Mouse (Mus musculus) testis, adult 2 months (tissue): ENCODE results near the gene Gm45021. TPM values are rescaled to one million over a fixed set of nuclear protein-coding genes. Genes with fewer than 3 reads are reported as not detected.

Experiments used
- H3K27ac ChIP-seq: fragments of 200-500 bp; 2 replicates; pipeline ENCODE4 v1.5.1; 2012; ENCODE audit warnings: low read depth, low read length; ENCODE audit not compliant: control insufficient read depth, insufficient read depth
- H3K27me3 ChIP-seq: fragments of 200-500 bp; 2 replicates; pipeline ENCODE4 v1.6.1; 2012; ENCODE audit warnings: mild to moderate bottlenecking, low read length, moderate library complexity; ENCODE audit not compliant: control insufficient read depth, insufficient read depth
- H3K36me3 ChIP-seq: fragments of 200-500 bp; 2 replicates; pipeline ENCODE4 v1.6.1; 2012; ENCODE audit warnings: mild to moderate bottlenecking, low read length; ENCODE audit not compliant: control insufficient read depth, insufficient read depth
- H3K4me1 ChIP-seq: fragments of 200-500 bp; 2 replicates; pipeline ENCODE4 v1.6.1; 2012; ENCODE audit warnings: low read length; ENCODE audit not compliant: control insufficient read depth, insufficient read depth
- H3K4me3 ChIP-seq: fragments of 200-500 bp; 2 replicates; pipeline ENCODE4 v1.5.1; 2012; ENCODE audit warnings: low read depth, mild to moderate bottlenecking, low read length, moderate library complexity, mixed read lengths; ENCODE audit not compliant: control insufficient read depth
- CTCF ChIP-seq: fragments of 200-500 bp; IDR thresholded peaks from 2 replicates; pipeline ENCODE4 v1.5.1; 2012; ENCODE audit warnings: low read depth, mild to moderate bottlenecking, inconsistent platforms, low read length, moderate library complexity; ENCODE audit not compliant: control insufficient read depth, insufficient read depth, insufficient replicate concordance
- POLR2A ChIP-seq: fragments of 200-500 bp; IDR thresholded peaks from 2 replicates; pipeline ENCODE4 v1.6.1; 2012; ENCODE audit warnings: low read depth, mild to moderate bottlenecking, inconsistent platforms, low read length, moderate library complexity; ENCODE audit not compliant: control insufficient read depth
- polyA plus RNA-seq: library from polyadenylated mRNA; depleted of rRNA; stranded (reverse); fragments of >200 nt; gene quantifications from 2 replicates; pipeline ENCODE4 v1.2.3, GENCODE M21; 2012; rRNA removed

The Gm45021 gene
- polyA plus RNA-seq, result not detected in 2 replicates

DNA sequence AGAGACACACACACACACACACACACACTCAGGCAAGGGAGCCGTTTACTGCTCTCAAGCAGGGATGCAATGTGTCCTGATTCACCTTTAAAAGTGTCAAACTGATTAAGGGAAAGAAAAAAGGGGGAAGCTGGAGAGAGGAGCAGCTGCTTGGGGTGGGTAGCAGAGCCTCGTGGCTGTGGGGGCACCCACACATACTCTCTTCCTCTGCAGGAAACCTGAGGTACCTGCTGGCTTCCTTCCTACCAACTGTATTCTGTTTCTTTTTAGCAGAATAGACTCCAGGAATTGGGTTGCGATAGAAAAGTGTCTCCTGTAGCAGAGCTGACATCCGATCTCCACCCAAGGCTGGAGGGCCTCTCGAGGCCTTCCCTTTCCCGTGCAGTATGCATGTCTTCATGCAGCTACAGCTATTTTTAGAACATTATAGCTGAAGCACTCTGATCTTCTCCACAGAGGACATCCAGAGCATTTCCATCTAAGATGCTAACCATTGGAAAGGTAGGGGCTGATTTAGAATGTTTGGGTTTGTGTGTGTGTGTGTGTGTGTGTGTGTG lies at the start of gene Gm45021:
Gm45021 (plus strand) TSS at position 417 of the 557 bp plus-strand sequence.
- Histone ChIP-seq H3K27ac (no peak within 1 kb of the TSS), H3K4me1 (peaks cover 4% of the 10 kb centered on the region), H3K27me3 (no peaks in the 10 kb centered on the region), H3K36me3 (no peaks in the 10 kb centered on the region), H3K4me3 (no peak within 1 kb of the TSS)
- TF ChIP-seq POLR2A (no peak), CTCF (no peak)

GRCm38 (mm10) chr6:48539860-48540259 lies 49.5 kb upstream of the Gm45021 start:
- no peak for TF ChIP-seq CTCF
- TF ChIP-seq POLR2A, result no peak
- Histone ChIP-seq H3K4me3 (no peak overlapping the region), H3K27ac (no peak overlapping the region), H3K4me1 (peaks cover 17% of the 10 kb centered on the region), H3K36me3 (no peaks in the 10 kb centered on the region), H3K27me3 (no peaks in the 10 kb centered on the region)

DNA sequence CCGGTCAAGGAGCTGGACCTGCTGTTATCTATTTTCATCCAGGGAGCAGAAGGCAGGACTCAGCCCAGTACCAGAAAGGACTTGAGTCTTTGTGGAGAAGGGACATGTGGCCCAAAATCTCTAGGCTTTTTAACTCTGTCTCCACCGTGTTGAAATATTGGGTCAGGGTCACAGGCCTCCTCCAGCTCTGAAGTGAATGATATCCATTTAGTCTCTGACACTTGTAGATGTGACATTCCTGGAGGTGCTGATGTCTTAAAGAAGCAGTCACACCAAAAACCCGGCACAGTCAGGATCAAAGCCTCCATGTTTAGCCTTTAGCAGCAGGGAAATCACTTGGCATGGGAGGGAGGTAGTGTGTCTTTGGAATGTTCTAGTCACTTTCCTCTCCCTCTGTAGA lies 48.7 kb upstream of the Gm45021 start:
- no peak overlapping the region for H3K27ac ChIP-seq
- H3K36me3 ChIP-seq, result no peaks in the 10 kb centered on the region
- no peaks in the 10 kb centered on the region for H3K27me3 ChIP-seq
- TF ChIP-seq POLR2A (no peak), CTCF (no peak)
- H3K4me3 ChIP-seq, result no peak overlapping the region
- H3K4me1 ChIP-seq, result peaks cover 17% of the 10 kb centered on the region

GRCm38 (mm10) chr6:48541560-48542450 lies 47.6 kb upstream of the Gm45021 start:
- TF ChIP-seq CTCF (no peak), POLR2A (no peak)
- no peak overlapping the region for H3K4me3 ChIP-seq
- H3K27me3 ChIP-seq, result no peaks in the 10 kb centered on the region
- no peak overlapping the region for H3K27ac ChIP-seq
- H3K4me1 ChIP-seq, result peaks cover 14% of the 10 kb centered on the region
- H3K36me3 ChIP-seq, result no peaks in the 10 kb centered on the region

DNA sequence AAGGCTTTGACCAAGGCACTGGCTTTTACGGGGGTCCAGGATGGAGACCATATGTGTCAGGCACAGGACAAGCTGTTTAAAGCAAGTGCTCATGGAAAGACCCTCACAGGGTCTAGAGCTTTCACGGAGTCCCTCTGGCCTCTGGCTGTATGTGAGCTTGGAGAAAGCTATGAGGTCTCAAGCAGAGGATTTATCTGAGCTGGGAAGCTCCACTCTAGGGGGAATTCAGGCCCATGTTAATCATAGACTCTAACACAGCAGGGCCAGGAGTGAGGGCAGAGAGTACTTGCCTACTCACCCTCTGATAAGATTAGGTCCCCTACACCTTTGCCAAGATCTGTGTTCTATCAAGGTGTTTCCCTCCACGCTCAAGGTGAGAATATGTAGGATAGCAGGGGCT lies 46.8 kb upstream of the Gm45021 start:
- no peak overlapping the region for H3K27ac ChIP-seq
- peaks cover 6% of the 10 kb centered on the region for H3K4me1 ChIP-seq
- no peaks in the 10 kb centered on the region for H3K36me3 ChIP-seq
- H3K27me3 ChIP-seq, result no peaks in the 10 kb centered on the region
- TF ChIP-seq POLR2A (no peak), CTCF (no peak)
- H3K4me3 ChIP-seq, result no peak overlapping the region

DNA sequence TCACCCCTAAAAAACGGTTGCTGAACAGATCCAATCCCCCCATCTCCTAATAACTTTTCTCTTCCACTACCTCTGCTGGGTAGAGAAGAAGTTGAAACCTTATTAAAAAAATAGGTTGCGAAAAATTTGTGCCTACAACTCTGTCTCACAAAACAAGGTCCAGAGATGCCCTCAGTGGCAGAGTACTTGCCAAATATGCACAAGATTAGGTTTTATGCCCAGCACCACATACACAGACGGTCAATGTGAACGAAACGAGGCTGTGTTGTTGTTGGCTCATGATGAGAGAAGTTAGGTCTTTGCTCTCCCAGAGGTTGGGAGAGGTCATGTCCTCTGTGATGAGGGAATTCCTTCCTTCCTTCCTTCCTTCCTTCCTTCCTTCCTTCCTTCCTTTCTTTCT lies 44.2 kb upstream of the Gm45021 start:
- Histone ChIP-seq H3K36me3 (no peaks in the 10 kb centered on the region), H3K4me3 (no peak overlapping the region), H3K27ac (no peak overlapping the region), H3K27me3 (no peaks in the 10 kb centered on the region), H3K4me1 (peaks cover 3% of the 10 kb centered on the region; the same call in 1 of the 2 replicates)
- TF ChIP-seq POLR2A, result no peak
- no peak for TF ChIP-seq CTCF

GRCm38 (mm10) chr6:48546271-48546670 lies 43.1 kb upstream of the Gm45021 start:
- TF ChIP-seq POLR2A (no peak), CTCF (no peak)
- H3K27ac ChIP-seq, result no peak overlapping the region
- no peak overlapping the region for H3K4me3 ChIP-seq

DNA sequence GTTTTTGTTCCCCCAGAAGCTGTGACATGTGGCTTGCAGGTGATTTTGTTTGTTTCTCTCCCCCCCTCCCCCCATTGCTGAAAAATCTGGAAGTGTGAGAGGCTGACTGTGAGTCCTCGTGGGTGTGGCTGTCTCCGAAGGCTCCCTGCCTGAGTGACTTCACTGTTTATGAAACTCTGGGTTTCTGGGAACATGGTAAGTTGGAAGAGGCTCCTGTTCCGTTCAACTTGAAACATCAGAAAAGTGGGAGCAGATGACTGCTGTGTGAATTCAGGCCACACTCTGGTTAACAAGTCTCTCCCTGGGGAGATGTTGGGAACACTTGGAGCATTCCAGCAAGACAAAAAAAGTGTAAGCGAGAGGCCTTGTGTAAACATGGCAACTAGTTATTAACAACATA lies 42.6 kb upstream of the Gm45021 start:
- H3K27ac ChIP-seq, result no peak overlapping the region
- peaks cover 3% of the 10 kb centered on the region; the same call in 1 of the 2 replicates for H3K4me1 ChIP-seq
- TF ChIP-seq POLR2A (no peak), CTCF (no peak)
- no peaks in the 10 kb centered on the region for H3K27me3 ChIP-seq
- H3K36me3 ChIP-seq, result no peaks in the 10 kb centered on the region
- no peak overlapping the region for H3K4me3 ChIP-seq

More at GRCm38 (mm10) chr6:48546271-48546670, 43.1 kb upstream of the Gm45021 start:
- no peaks in the 10 kb centered on the region for H3K27me3 ChIP-seq
- no peaks in the 10 kb centered on the region for H3K36me3 ChIP-seq
- peaks cover 3% of the 10 kb centered on the region; the same call in 1 of the 2 replicates for H3K4me1 ChIP-seq
